Mouse (Mus musculus): ENCODE data around the gene Terb1.
A peak's percentile ranks its signal among the peaks of the same experiment; 100 is the strongest.

Terb1 gene

GRCm38 (mm10) chr8:104509061-104510006 is at the start of gene Terb1:
Gene Terb1, minus strand, starts transcription at chr8:104509910.
- peak; percentile 38 for DNase-seq (ENCODE audit: low read depth, low spot score)

- no peak for DNase-seq (ENCODE audit: low read depth, low spot score)
These were observed 47.5 kb upstream of the Terb1 start for GRCm38 (mm10) chr8:104557226-104557625.

GRCm38 (mm10) chr8:104555191-104555590 is 45.5 kb upstream of the Terb1 start:
- DNase-seq (ENCODE audit: low read depth, low spot score) = no peak

- DNase-seq (ENCODE audit: low read depth, low spot score) = no peak
These were observed 33.8 kb upstream of the Terb1 start for GRCm38 (mm10) chr8:104543440-104544045.

GRCm38 (mm10) chr8:104542160-104542559 is 32.5 kb upstream of the Terb1 start:
- DNase-seq (ENCODE audit: low read depth, low spot score) = no peak

- no peak for DNase-seq (ENCODE audit: low read depth, low spot score)
These were observed 31.8 kb upstream of the Terb1 start for GRCm38 (mm10) chr8:104541515-104541880.

GRCm38 (mm10) chr8:104540710-104541514 is 31.2 kb upstream of the Terb1 start:
- DNase-seq (ENCODE audit: low read depth, low spot score) = no peak

- DNase-seq (ENCODE audit: low read depth, low spot score) = no peak
These were observed 30.5 kb upstream of the Terb1 start for GRCm38 (mm10) chr8:104540238-104540637.

- no peak for DNase-seq (ENCODE audit: low read depth, low spot score)
These were observed 29.9 kb upstream of the Terb1 start for GRCm38 (mm10) chr8:104539566-104539965.

GRCm38 (mm10) chr8:104538896-104539295 is 29.2 kb upstream of the Terb1 start:
- no peak for DNase-seq (ENCODE audit: low read depth, low spot score)

- DNase-seq (ENCODE audit: low read depth, low spot score) = no peak
These were observed 26.3 kb upstream of the Terb1 start for GRCm38 (mm10) chr8:104536028-104536427.

GRCm38 (mm10) chr8:104535378-104535777 is 25.7 kb upstream of the Terb1 start:
- no peak for DNase-seq (ENCODE audit: low read depth, low spot score)

- no peak for DNase-seq (ENCODE audit: low read depth, low spot score)
These were observed 25.1 kb upstream of the Terb1 start for GRCm38 (mm10) chr8:104534779-104535141.

GRCm38 (mm10) chr8:104533971-104534778 is 24.5 kb upstream of the Terb1 start, which contains the start of the genes Nae1 and Car7:
Gene Nae1, minus strand, starts transcription at chr8:104534637.
Gene Car7, plus strand, starts transcription at chr8:104534689.
- peak; percentile 88 for DNase-seq (ENCODE audit: low read depth, low spot score)

- DNase-seq (ENCODE audit: low read depth, low spot score) = no peak
These were observed 23.8 kb upstream of the Terb1 start for GRCm38 (mm10) chr8:104533551-104533950.

GRCm38 (mm10) chr8:104529671-104530070 is 20.0 kb upstream of the Terb1 start:
- no peak for DNase-seq (ENCODE audit: low read depth, low spot score)

- DNase-seq (ENCODE audit: low read depth, low spot score) = no peak
These were observed 8.2 kb upstream of the Terb1 start for GRCm38 (mm10) chr8:104517872-104518271.

GRCm38 (mm10) chr8:104510134-104510533 is 424 bp upstream of the Terb1 start:
- no peak for DNase-seq (ENCODE audit: low read depth, low spot score)

GRCm38 (mm10) chr8:104479091-104479490 is 30.6 kb downstream of the Terb1 start:
- DNase-seq (ENCODE audit: low read depth, low spot score) = no peak

GRCm38 (mm10) chr8:104472465-104472864 is 37.2 kb downstream of the Terb1 start:
- DNase-seq (ENCODE audit: low read depth, low spot score) = no peak

- DNase-seq (ENCODE audit: low read depth, low spot score) = no peak
These were observed 42.2 kb downstream of the Terb1 start for GRCm38 (mm10) chr8:104467463-104467862.
